Mouse (Mus musculus) CH12.LX (cell line): ENCODE data around the gene Olfml1.

Experiments
- CHD2 ChIP-seq: IDR thresholded peaks from 2 replicates; pipeline ENCODE4 v1.6.1; 2011; ENCODE audit warnings: low read length, improper control_type of control experiment
- EP300 ChIP-seq: IDR thresholded peaks from 2 replicates; pipeline ENCODE4 v1.6.1; 2011; ENCODE audit warnings: low read length, improper control_type of control experiment
- MAX ChIP-seq: IDR thresholded peaks from 2 replicates; pipeline ENCODE4 v1.6.1; 2011; ENCODE audit warnings: low read length, improper control_type of control experiment
- POLR2A ChIP-seq: IDR thresholded peaks from 2 replicates; pipeline ENCODE4 v1.6.1; 2011; ENCODE audit warnings: low read depth, mild to moderate bottlenecking, improper control_type of control experiment, low read length
- SIN3A ChIP-seq: IDR thresholded peaks from 2 replicates; pipeline ENCODE4 v1.6.1; 2012; ENCODE audit warnings: low read length, improper control_type of control experiment, inconsistent platforms
- TCF12 ChIP-seq: IDR thresholded peaks from 2 replicates; pipeline ENCODE4 v1.6.1; 2014; ENCODE audit warnings: low read depth, mild to moderate bottlenecking, inconsistent platforms, low read length, improper control_type of control experiment
- ZC3H11A ChIP-seq: IDR thresholded peaks from 2 replicates; pipeline ENCODE4 v1.6.1; 2012; ENCODE audit warnings: low read depth, mild to moderate bottlenecking, inconsistent platforms, low read length, improper control_type of control experiment

DNA sequence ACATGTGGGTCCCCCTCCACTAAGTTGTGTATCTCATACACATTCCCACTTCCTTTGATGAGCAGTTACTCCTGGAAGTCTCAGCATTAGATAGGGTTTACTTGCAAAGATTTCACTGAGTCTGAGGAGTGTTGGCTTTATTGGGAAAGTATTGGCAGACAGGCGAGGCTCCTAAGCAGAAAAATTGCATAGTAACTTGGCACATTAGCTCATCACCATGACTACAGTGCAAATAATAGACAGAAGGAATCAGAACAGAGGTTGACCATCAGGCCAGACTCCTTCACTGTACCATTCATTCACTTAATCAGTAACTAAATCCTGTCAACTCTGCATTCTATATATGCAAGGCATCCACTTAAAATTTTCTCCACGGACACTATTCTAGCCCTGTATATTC lies 6.6 kb upstream of the Olfml1 start:
- TF ChIP-seq TCF12: no peak
- TF ChIP-seq POLR2A: no peak
- no peak for TF ChIP-seq CHD2
- no peak for TF ChIP-seq MAX
- no peak for TF ChIP-seq SIN3A
- no peak for TF ChIP-seq EP300
- no peak for TF ChIP-seq ZC3H11A
